Mouse (Mus musculus) kidney, adult 2 months (tissue): ENCODE measurements around the gene Ythdf2. TPM values are rescaled to one million over a fixed set of nuclear protein-coding genes. Genes with fewer than 3 reads are reported as not detected.

ENCODE experiments used
- DNase-seq: peaks from one replicate; pipeline ENCODE4 v3.0.0; 2021
- H3K27ac ChIP-seq: fragments of 200-500 bp; 2 replicates; pipeline ENCODE4 v1.5.1; 2012; ENCODE audit warnings: low read depth, low read length, control low read depth, inconsistent platforms; ENCODE audit not compliant: insufficient read depth
- H3K27me3 ChIP-seq: fragments of 200-500 bp; replicated peaks from 2 replicates; pipeline ENCODE4 v1.6.1; 2012; ENCODE audit warnings: mild to moderate bottlenecking, moderate library complexity, low read length, inconsistent platforms; ENCODE audit not compliant: control insufficient read depth, insufficient read depth
- H3K36me3 ChIP-seq: fragments of 200-500 bp; 2 replicates; pipeline ENCODE4 v1.6.1; 2012; ENCODE audit warnings: mild to moderate bottlenecking, moderate library complexity, low read length, inconsistent platforms; ENCODE audit not compliant: control insufficient read depth, insufficient read depth
- H3K4me1 ChIP-seq: fragments of 200-500 bp; 2 replicates; pipeline ENCODE4 v1.6.1; 2011; ENCODE audit warnings: low read length; ENCODE audit not compliant: control insufficient read depth, insufficient read depth
- H3K4me3 ChIP-seq: fragments of 200-500 bp; 2 replicates; pipeline ENCODE4 v1.5.1; 2011; ENCODE audit warnings: mild to moderate bottlenecking, low read depth, low read length, control low read depth; ENCODE audit not compliant: insufficient read depth
- CTCF ChIP-seq: fragments of 200-500 bp; conservative IDR thresholded peaks from 2 replicates; pipeline ENCODE4 v1.5.1; 2011; ENCODE audit warnings: low read depth, mild to moderate bottlenecking, control low read depth, low read length, moderate library complexity, mixed read lengths; ENCODE audit not compliant: insufficient read depth, insufficient read length
- POLR2A ChIP-seq: fragments of 200-500 bp; IDR thresholded peaks from one replicate; pipeline ENCODE4 v1.6.1; 2011; ENCODE audit warnings: low read depth, low read length, control low read depth
- WGBS: fragments of 180-500 bp; shearing (Covaris S2); methylation state at CpG from one replicate; pipeline ENCODE4 v1.1.7; 2018; 5-methylcytosine and 5-hydroxymethylcytosine counted together
- polyA plus RNA-seq: library from polyadenylated mRNA; depleted of rRNA; stranded (reverse); fragments of >200 nt; gene quantifications from 2 replicates; pipeline ENCODE4 v1.2.3, GENCODE M21; 2012; rRNA removed

Ythdf2 gene
- 14.5 and 15.3 TPM in 2 replicates for polyA plus RNA-seq

- peak within 1 kb of the TSS; percentile 99 for H3K4me3 ChIP-seq
- H3K27ac ChIP-seq: peak within 1 kb of the TSS; percentile 92
- no peaks in the 10 kb centered on the region for H3K27me3 ChIP-seq
- peak; percentile 69 for TF ChIP-seq CTCF
- no peak for TF ChIP-seq POLR2A
- peaks cover 9% of the 10 kb centered on the region; the same call in 1 of the 2 replicates for H3K4me1 ChIP-seq
- WGBS: 1% methylated on average over 78 of the region's 78 CpGs
- no peaks in the 10 kb centered on the region; the same call in 1 of the 2 replicates for H3K36me3 ChIP-seq
- DNase-seq: peak; percentile 98
These were observed at the start of gene Ythdf2 for GRCm38 (mm10) chr4:132211953-132212734. TSS of gene Ythdf2 (minus strand) at chr4:132212303.

GRCm38 (mm10) chr4:132260404-132261379 is 48.6 kb upstream of the Ythdf2 start:
- H3K27ac ChIP-seq: peak overlapping the region; percentile 98
- WGBS: 6% methylated on average over 46 of the region's 64 CpGs
- H3K4me3 ChIP-seq: peak overlapping the region; percentile 92
- H3K4me1 ChIP-seq: peaks cover 18% of the 10 kb centered on the region
- DNase-seq: peak; percentile 60
- TF ChIP-seq CTCF (no peak), POLR2A (no peak)
- no peaks in the 10 kb centered on the region for H3K36me3 ChIP-seq
- no peaks in the 10 kb centered on the region for H3K27me3 ChIP-seq

- Histone ChIP-seq H3K36me3 (no peaks in the 10 kb centered on the region), H3K4me1 (peaks cover 18% of the 10 kb centered on the region), H3K4me3 (no peak overlapping the region), H3K27me3 (no peaks in the 10 kb centered on the region), H3K27ac (peak overlapping the region; percentile 72)
- 6% methylated on average over 4 of the region's 4 CpGs for WGBS
- DNase-seq: peak; percentile 27
- TF ChIP-seq POLR2A: no peak
- no peak for TF ChIP-seq CTCF
These were observed 47.1 kb upstream of the Ythdf2 start for GRCm38 (mm10) chr4:132259248-132259647.

- H3K4me1 ChIP-seq: peaks cover 15% of the 10 kb centered on the region
- 85% methylated on average over 3 of the region's 3 CpGs for WGBS
These were observed 44.3 kb upstream of the Ythdf2 start for GRCm38 (mm10) chr4:132256384-132256783.

GRCm38 (mm10) chr4:132254986-132255385 is 42.9 kb upstream of the Ythdf2 start:
- Histone ChIP-seq H3K36me3 (no peaks in the 10 kb centered on the region), H3K4me3 (no peak overlapping the region), H3K27me3 (no peaks in the 10 kb centered on the region), H3K27ac (no peak overlapping the region), H3K4me1 (peaks cover 15% of the 10 kb centered on the region)
- 76% methylated on average over 3 of the region's 3 CpGs for WGBS
- no peak for DNase-seq
- TF ChIP-seq CTCF (no peak), POLR2A (no peak)

More at GRCm38 (mm10) chr4:132256384-132256783, 44.3 kb upstream of the Ythdf2 start:
- DNase-seq: no peak
- Histone ChIP-seq H3K27me3 (no peaks in the 10 kb centered on the region), H3K4me3 (no peak overlapping the region), H3K36me3 (no peaks in the 10 kb centered on the region), H3K27ac (peak overlapping the region; percentile 37)
- TF ChIP-seq POLR2A: no peak

GRCm38 (mm10) chr4:132253622-132254021 is 41.5 kb upstream of the Ythdf2 start:
- 80% methylated on average over 2 of the region's 2 CpGs for WGBS
- H3K4me1 ChIP-seq: peaks cover 4% of the 10 kb centered on the region

More at GRCm38 (mm10) chr4:132253622-132254021, 41.5 kb upstream of the Ythdf2 start:
- no peak for DNase-seq
- H3K27ac ChIP-seq: no peak overlapping the region
- H3K27me3 ChIP-seq: no peaks in the 10 kb centered on the region
- H3K4me3 ChIP-seq: no peak overlapping the region
- TF ChIP-seq CTCF: no peak
- TF ChIP-seq POLR2A: no peak
- H3K36me3 ChIP-seq: no peaks in the 10 kb centered on the region
